Mouse (Mus musculus) activated CD4-positive, CD25-positive, alpha-beta regulatory T cell (primary cell): ENCODE results near the gene Arhgef40. TPM values are rescaled to one million over a fixed set of nuclear protein-coding genes. Genes with fewer than 3 reads are reported as not detected.

Source experiments
- polyA plus RNA-seq, 2 experiments: library from polyadenylated mRNA; unstranded; fragments of 100-300 nt; shearing (Covaris generic); gene quantifications; one replicate each; pipeline ENCODE4 v1.2.1; 2017

Gene Arhgef40
- 1 to 10 TPM in 1 of 2 experiments, under 1 TPM in 1; 0.58 to 2.6 TPM for polyA plus RNA-seq

DNA sequence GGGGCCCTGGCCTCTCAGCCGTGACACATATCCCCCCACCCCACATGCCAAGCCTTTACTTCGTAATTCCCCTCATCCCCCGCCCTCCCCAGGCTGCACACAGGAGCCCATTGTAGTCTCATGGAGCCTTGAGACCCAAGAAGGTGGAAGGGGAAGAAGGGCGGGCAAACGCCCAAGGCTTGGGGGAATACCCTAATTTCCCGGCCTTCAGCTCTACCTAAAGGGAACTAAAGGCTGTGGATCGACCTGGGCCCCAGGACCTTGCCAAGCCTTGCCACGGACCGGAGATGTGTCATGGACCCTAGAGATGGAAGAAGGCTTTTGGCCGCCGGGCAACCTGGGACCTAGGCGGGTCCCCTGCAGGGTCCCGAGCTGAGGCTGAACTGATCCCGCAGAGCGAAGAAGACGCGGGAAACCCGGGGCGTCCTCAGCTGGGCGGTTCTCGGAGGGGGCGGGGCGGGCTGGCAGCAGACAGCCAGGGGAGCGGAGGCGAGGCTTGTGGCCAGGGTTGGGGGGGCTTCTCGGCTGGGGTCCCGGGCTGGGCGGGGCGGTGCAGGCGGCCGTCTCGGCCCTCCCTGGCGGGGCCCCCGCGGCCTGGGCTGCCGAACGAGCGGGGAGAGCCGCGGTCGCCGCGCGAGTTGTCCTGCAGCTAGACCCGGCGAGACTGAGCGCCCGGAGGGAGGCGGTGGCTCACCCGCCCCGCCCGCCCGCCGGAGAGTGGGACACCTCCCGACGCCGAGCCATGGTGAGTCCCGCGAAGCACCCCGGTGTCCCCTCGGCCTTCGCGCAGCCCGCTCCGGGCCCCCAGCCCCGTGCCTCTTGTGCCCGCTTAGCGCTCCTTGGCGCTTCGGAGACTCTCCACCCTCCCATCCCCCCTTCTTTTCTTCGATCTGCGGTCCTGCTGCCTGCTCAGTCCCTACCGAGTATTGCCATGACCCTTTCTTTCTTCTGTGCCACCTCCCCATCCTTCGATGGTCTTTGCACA is at the start of gene Arhgef40:
Gene Arhgef40 (plus strand): TSS at position 473 of the 985 bp plus-strand sequence.

GRCm38 (mm10) chr14:52015445-52016100 is 31.1 kb downstream of the Arhgef40 start, which contains the start of gene Tmem253:
TSS of gene Tmem253 (plus strand) at chr14:52015658.

DNA sequence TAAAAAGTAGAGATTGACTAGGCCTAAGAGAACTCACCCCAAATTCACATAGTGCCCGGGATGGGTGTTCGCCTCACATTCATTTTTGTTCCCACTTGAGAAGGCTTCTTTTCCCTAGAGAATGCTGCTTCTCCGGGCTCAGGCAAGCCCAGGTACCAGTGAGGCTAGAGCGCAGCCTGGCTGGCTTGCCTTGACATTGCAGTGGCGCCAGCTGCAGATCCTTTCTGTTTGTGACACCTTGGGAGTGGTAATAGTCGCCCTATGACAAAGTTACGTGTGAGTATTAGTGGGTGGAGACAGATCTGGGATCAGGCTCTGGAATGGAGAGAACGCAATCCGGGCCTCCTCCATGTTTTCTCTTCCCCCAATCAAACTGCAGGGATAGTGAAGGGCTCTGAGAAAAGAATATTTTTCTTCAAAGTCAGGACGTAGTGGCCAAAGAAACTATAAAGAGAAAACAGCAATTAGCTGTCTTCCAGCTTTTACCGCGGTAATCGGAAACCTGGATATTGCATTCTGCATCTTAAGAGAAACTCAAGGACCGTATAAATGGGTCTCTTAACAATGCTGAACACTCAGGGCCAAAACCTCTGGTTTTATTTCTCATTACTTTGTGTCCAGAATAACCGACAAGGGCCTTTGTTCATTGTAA is 36.1 kb downstream of the Arhgef40 start, which contains the start of gene Zfp219:
Gene Zfp219 (minus strand): TSS at position 248 of the 652 bp plus-strand sequence.

GRCm38 (mm10) chr14:52042359-52042758 is 57.8 kb downstream of the Arhgef40 start, which contains the start of gene Olfr221:
TSS of gene Olfr221 (minus strand) at chr14:52042459.

Other genes starting within 250 kb of the Arhgef40 start
- gene Ang4, start 211.1 kb upstream of the Arhgef40 start, polyA plus RNA-seq: not detected
- gene AY358078, start 184.7 kb upstream of the Arhgef40 start, polyA plus RNA-seq: not detected
- gene Ear6, start 131.0 kb upstream of the Arhgef40 start, polyA plus RNA-seq: 1 to 10 TPM in 1 of 2 experiments, under 1 TPM in 1; 0.79 to 3.5 TPM
- gene Mettl17, start 99.9 kb upstream of the Arhgef40 start, polyA plus RNA-seq: 10 to 100 TPM; 56.3 to 79.3 TPM
- under 1 TPM; 0.23 to 0.50 TPM for gene Slc39a2, start 91.8 kb upstream of the Arhgef40 start, polyA plus RNA-seq
- 10 to 100 TPM; 34.6 to 36.6 TPM for gene Ndrg2, start 70.6 kb upstream of the Arhgef40 start, polyA plus RNA-seq
- gene Tppp2, start 66.3 kb upstream of the Arhgef40 start, polyA plus RNA-seq: not detected
- gene Rnase13, start 61.9 kb upstream of the Arhgef40 start, polyA plus RNA-seq: not detected
- gene Tmem253, start 30.9 kb downstream of the Arhgef40 start, polyA plus RNA-seq: not detected
- gene Zfp219, start 36.0 kb downstream of the Arhgef40 start, polyA plus RNA-seq: 10 to 100 TPM; 12.7 to 20.2 TPM
- gene Olfr221, start 57.7 kb downstream of the Arhgef40 start, polyA plus RNA-seq: under 1 TPM in 1 of 2 experiments, not detected in 1; 0.36 TPM
- gene Hnrnpc, start 119.3 kb downstream of the Arhgef40 start, polyA plus RNA-seq: 100 to 1,000 TPM; 335 to 426 TPM
- gene Rpgrip1, start 126.0 kb downstream of the Arhgef40 start, polyA plus RNA-seq: 1 to 10 TPM; 5.2 to 6.4 TPM
- 10 to 100 TPM; 20.2 to 21.9 TPM for gene Supt16, start 212.7 kb downstream of the Arhgef40 start, polyA plus RNA-seq